In the genomic region with DNA sequence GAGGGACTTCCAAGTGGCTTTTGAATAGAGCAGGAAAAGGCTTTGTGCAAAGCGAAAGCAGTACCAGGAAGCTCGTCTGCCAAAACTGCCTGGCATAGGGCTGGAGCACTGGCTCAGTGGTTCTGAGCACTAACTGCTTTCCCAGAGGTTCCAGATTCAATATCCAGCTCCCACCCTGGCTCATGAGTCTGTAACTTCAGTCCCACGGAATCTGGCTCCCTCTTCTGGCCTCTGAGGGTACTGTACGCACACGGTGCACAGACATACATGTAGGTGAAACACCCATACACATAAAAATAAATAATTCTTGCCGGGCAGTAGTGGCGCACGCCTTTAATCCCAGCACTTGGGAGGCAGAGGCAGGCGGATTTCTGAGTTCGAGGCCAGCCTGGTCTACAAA, we compare ENCODE assay signal across 10 mouse cellular contexts. TPM values are rescaled to one million over a fixed set of nuclear protein-coding genes. Genes with fewer than 3 reads are reported as not detected.
DNase-seq lines count a peak whose midpoint lies in the region; ATAC-seq and TF ChIP-seq lines count a peak whose summit lies in the region.
"Had no signal": no experiment of that assay in that cellular context is flagged by ENCODE, and none has a peak within 500 bp of the region (broad histone marks: within the 10 kb centered on the region; RNA-seq: fewer than 3 reads in every experiment).

No protein-coding gene starts in this region.

- peak; percentile 54; the same call in 1 of the 2 replicates for TF ChIP-seq CTCF in cerebellum, adult 2 months (IDR thresholded peaks at IDR 0.05; ENCODE audit: borderline replicate concordance, insufficient read depth, low read depth, low read length)
- TF ChIP-seq CTCF in lung, postnatal 0 days (IDR thresholded peaks at IDR 0.05): peak; percentile 75

- ATAC-seq in cerebellum, adult (ENCODE audit: insufficient number of reproducible peaks, low FRiP score, low TSS enrichment): no peak
- ATAC-seq in midbrain, embryonic 14.5 days (ENCODE audit: low FRiP score, low TSS enrichment): no peak
- ATAC-seq in midbrain, embryonic 13.5 days: no peak
- peak; percentile 69 for ATAC-seq in granulocyte monocyte progenitor cell, adult 5-6 weeks (replicated peaks; ENCODE audit: poor library complexity, severe bottlenecking)
- no peak for ATAC-seq in lung, postnatal 0 days
- ATAC-seq in erythroblast, adult 5-6 weeks (replicated peaks; ENCODE audit: low FRiP score, poor library complexity, severe bottlenecking): no peak

- H3K9ac ChIP-seq in midbrain, embryonic 14.5 days (replicated peaks; ENCODE audit: low read length): no peak overlapping the region
- H3K9ac ChIP-seq in midbrain, embryonic 13.5 days (replicated peaks): no peak overlapping the region
- H3K9ac ChIP-seq in lung, postnatal 0 days (replicated peaks; ENCODE audit: low read depth): no peak overlapping the region
- H3K9ac ChIP-seq: heart, embryonic 15.5 days; neural tube, embryonic 12.5 days had no signal

- no peaks in the 10 kb centered on the region for H3K9me3 ChIP-seq in midbrain, embryonic 14.5 days (ENCODE audit: control insufficient read depth, low read length)
- H3K9me3 ChIP-seq in midbrain, embryonic 13.5 days: no peaks in the 10 kb centered on the region; the same call in 1 of the 2 replicates
- H3K9me3 ChIP-seq in lung, postnatal 0 days (ENCODE audit: low read length): no peaks in the 10 kb centered on the region
- H3K9me3 ChIP-seq: heart, embryonic 15.5 days; neural tube, embryonic 12.5 days had no signal

- 83% methylated on average over 10 of the region's 10 CpGs for WGBS in cerebellum, adult 2 months
- WGBS in midbrain, embryonic 14.5 days: 81% methylated on average over 10 of the region's 10 CpGs
- WGBS in midbrain, embryonic 13.5 days: 74% methylated on average over 10 of the region's 10 CpGs
- WGBS in lung, postnatal 0 days: 78% methylated on average over 10 of the region's 10 CpGs

- no peak overlapping the region for H3K4me3 ChIP-seq in cerebellum, adult 2 months (replicated peaks; ENCODE audit: insufficient read depth, low read depth, low read length)
- no peak overlapping the region for H3K4me3 ChIP-seq in midbrain, embryonic 14.5 days (replicated peaks; ENCODE audit: low read depth, low read length)
- no peak overlapping the region for H3K4me3 ChIP-seq in midbrain, embryonic 13.5 days (replicated peaks)
- H3K4me3 ChIP-seq in lung, postnatal 0 days (ENCODE audit: low read depth, low read length): no peak overlapping the region
- H3K4me3 ChIP-seq: heart, embryonic 15.5 days; neural tube, embryonic 12.5 days had no signal

- no peak for TF ChIP-seq EP300 in lung, postnatal 0 days (IDR thresholded peaks at IDR 0.05)

- H3K4me2 ChIP-seq in midbrain, embryonic 14.5 days (ENCODE audit: low read length): no peak overlapping the region
- H3K4me2 ChIP-seq in midbrain, embryonic 13.5 days (replicated peaks): no peak overlapping the region
- H3K4me2 ChIP-seq in lung, postnatal 0 days (replicated peaks; ENCODE audit: low read depth, low read length): no peak overlapping the region
- H3K4me2 ChIP-seq: heart, embryonic 15.5 days; neural tube, embryonic 12.5 days had no signal

- H3K36me3 ChIP-seq in midbrain, embryonic 14.5 days (ENCODE audit: control insufficient read depth, insufficient read depth, low read length): no peaks in the 10 kb centered on the region
- H3K36me3 ChIP-seq in midbrain, embryonic 13.5 days: no peaks in the 10 kb centered on the region
- H3K36me3 ChIP-seq in lung, postnatal 0 days (ENCODE audit: insufficient read depth, low read length): no peaks in the 10 kb centered on the region
- H3K36me3 ChIP-seq: heart, embryonic 15.5 days; neural tube, embryonic 12.5 days had no signal

- H3K27me3 ChIP-seq in cerebellum, adult 2 months (ENCODE audit: control insufficient read depth, insufficient read depth, low read length): no peaks in the 10 kb centered on the region; the same call in 1 of the 2 replicates
- no peaks in the 10 kb centered on the region for H3K27me3 ChIP-seq in midbrain, embryonic 14.5 days (ENCODE audit: control insufficient read depth, insufficient read depth, low read length)
- no peaks in the 10 kb centered on the region for H3K27me3 ChIP-seq in midbrain, embryonic 13.5 days
- no peaks in the 10 kb centered on the region for H3K27me3 ChIP-seq in lung, postnatal 0 days (replicated peaks; ENCODE audit: insufficient read depth, low read length)
- H3K27me3 ChIP-seq: heart, embryonic 15.5 days; neural tube, embryonic 12.5 days had no signal

- no peak for TF ChIP-seq POLR2A in cerebellum, adult 2 months (IDR thresholded peaks at IDR 0.05; ENCODE audit: borderline replicate concordance, insufficient read depth, low read length)

- H3K4me1 ChIP-seq in cerebellum, adult 2 months (ENCODE audit: control insufficient read depth, insufficient read depth, low read length): peaks cover 4% of the 10 kb centered on the region; the same call in 1 of the 2 replicates
- no peaks in the 10 kb centered on the region; the same call in 1 of the 2 replicates for H3K4me1 ChIP-seq in midbrain, embryonic 14.5 days (ENCODE audit: control insufficient read depth, insufficient read depth, low read length)
- H3K4me1 ChIP-seq in midbrain, embryonic 13.5 days (replicated peaks): peaks cover 8% of the 10 kb centered on the region
- no peaks in the 10 kb centered on the region for H3K4me1 ChIP-seq in lung, postnatal 0 days (ENCODE audit: insufficient read depth, low read depth, low read length)

- DNase-seq in cerebellum, adult 2 months: peak in 1 of 2 experiments; percentile 38
- DNase-seq in midbrain, embryonic 14.5 days: peak; percentile 67
- DNase-seq in c-Kit-positive CD71-positive TER-119-positive erythroid progenitor cells, embryonic 14.5 days (ENCODE audit: low spot score): peak; percentile 44
- DNase-seq in lung, postnatal 0 days (ENCODE audit: low spot score): peak; percentile 42

- no peak overlapping the region for H3K27ac ChIP-seq in cerebellum, adult 2 months (ENCODE audit: insufficient read depth, low read length)
- H3K27ac ChIP-seq in midbrain, embryonic 14.5 days (replicated peaks; ENCODE audit: low read depth, low read length): no peak overlapping the region
- H3K27ac ChIP-seq in midbrain, embryonic 13.5 days: no peak overlapping the region
- H3K27ac ChIP-seq in lung, postnatal 0 days (ENCODE audit: low read length): no peak overlapping the region
- H3K27ac ChIP-seq: heart, embryonic 15.5 days; neural tube, embryonic 12.5 days had no signal

RNA-seq across cellular contexts. Expression of gene Tnrc18, which starts 37.4 kb away (rescaled TPM):
- 29.3 and 36.5 TPM in 2 replicates for polyA plus RNA-seq in cerebellum, adult 2 months (2012; rRNA removed)
- polyA plus RNA-seq in midbrain, embryonic 14.5 days (2014; fragmentation: Nextera tagmentation; extraction: Ambion mirVana): 37.7 and 47.4 TPM in 2 replicates
- 30.5 and 40.7 TPM in 2 replicates for polyA plus RNA-seq in midbrain, embryonic 13.5 days (2015; fragmentation: Nextera tagmentation; extraction: Ambion mirVana)
- 50.4 and 50.6 TPM in 2 replicates for total RNA-seq in granulocyte monocyte progenitor cell, adult 5-6 weeks (2014; fragmentation: Nextera tagmentation)
- 9.0 and 13.8 TPM in 2 replicates for total RNA-seq in granulocyte monocyte progenitor cell, adult 5-6 weeks (2017)
- polyA plus RNA-seq in lung, postnatal 0 days (2015; fragmentation: Nextera tagmentation; extraction: Ambion mirVana): 16.6 and 24.9 TPM in 2 replicates
- 5.4 and 7.9 TPM in 2 replicates for total RNA-seq in erythroblast, adult 5-6 weeks (2015; ENCODE audit: low replicate concordance)
- 5.0 and 6.0 TPM in 2 replicates for total RNA-seq in erythroblast, adult 5-6 weeks (2017; ENCODE audit: low replicate concordance)

RNA-seq across cellular contexts. Expression of gene Fbxl18, which starts 40.3 kb away (rescaled TPM):
- 22.3 TPM in 2 replicates for polyA plus RNA-seq in cerebellum, adult 2 months (2012; rRNA removed)
- 28.6 and 28.8 TPM in 2 replicates for polyA plus RNA-seq in midbrain, embryonic 14.5 days (2014; fragmentation: Nextera tagmentation; extraction: Ambion mirVana)
- polyA plus RNA-seq in midbrain, embryonic 13.5 days (2015; fragmentation: Nextera tagmentation; extraction: Ambion mirVana): 40.1 and 40.4 TPM in 2 replicates
- total RNA-seq in granulocyte monocyte progenitor cell, adult 5-6 weeks (2014; fragmentation: Nextera tagmentation): 4.0 and 4.1 TPM in 2 replicates
- 1.7 and 2.4 TPM in 2 replicates for total RNA-seq in granulocyte monocyte progenitor cell, adult 5-6 weeks (2017)
- polyA plus RNA-seq in lung, postnatal 0 days (2015; fragmentation: Nextera tagmentation; extraction: Ambion mirVana): 6.3 and 7.9 TPM in 2 replicates
- 0.84 and 8.3 TPM in 2 replicates for total RNA-seq in erythroblast, adult 5-6 weeks (2015; ENCODE audit: low replicate concordance)
- 0.56 and 1.4 TPM in 2 replicates for total RNA-seq in erythroblast, adult 5-6 weeks (2017; ENCODE audit: low replicate concordance)

RNA-seq across cellular contexts. Expression of gene Actb, which starts 51.7 kb away (rescaled TPM):
- polyA plus RNA-seq in cerebellum, adult 2 months (2012; rRNA removed): 2,136 and 2,149 TPM in 2 replicates
- 16,375 and 16,992 TPM in 2 replicates for polyA plus RNA-seq in midbrain, embryonic 14.5 days (2014; fragmentation: Nextera tagmentation; extraction: Ambion mirVana)
- polyA plus RNA-seq in midbrain, embryonic 13.5 days (2015; fragmentation: Nextera tagmentation; extraction: Ambion mirVana): 15,567 and 17,404 TPM in 2 replicates
- 2,571 and 3,677 TPM in 2 replicates for total RNA-seq in granulocyte monocyte progenitor cell, adult 5-6 weeks (2014; fragmentation: Nextera tagmentation)
- 2,475 and 4,369 TPM in 2 replicates for total RNA-seq in granulocyte monocyte progenitor cell, adult 5-6 weeks (2017)
- 18,716 and 19,008 TPM in 2 replicates for polyA plus RNA-seq in lung, postnatal 0 days (2015; fragmentation: Nextera tagmentation; extraction: Ambion mirVana)
- total RNA-seq in erythroblast, adult 5-6 weeks (2015; ENCODE audit: low replicate concordance): 4,143 and 4,236 TPM in 2 replicates
- 1,451 and 2,396 TPM in 2 replicates for total RNA-seq in erythroblast, adult 5-6 weeks (2017; ENCODE audit: low replicate concordance)
